27 mouse cellular contexts compared by ENCODE assay signal in genomic region chr14:103751384-103751783, GRCm38 (mm10).
DNase-seq lines count a peak whose midpoint lies in the region; ATAC-seq and TF ChIP-seq lines count a peak whose summit lies in the region.
"Had no signal": no experiment of that assay in that cellular context is flagged by ENCODE, and none has a peak within 500 bp of the region (broad histone marks: within the 10 kb centered on the region; RNA-seq: fewer than 3 reads in every experiment).

No protein-coding gene starts in this region.

- no peak overlapping the region for H3K4me3 ChIP-seq in left cerebral cortex, adult 2 months
- H3K4me3 ChIP-seq: forebrain, embryonic 13.5 days; hindbrain, embryonic 10.5 days; hindbrain, embryonic 15.5 days; neural tube, embryonic 15.5 days; stomach, embryonic 15.5 days had no signal

- intact Hi-C loops in left cerebral cortex, adult 2 months (cut with DNase I) = no loop called here

- peak; percentile 38 to 55 for DNase-seq in frontal cortex, adult 2 months (ENCODE audit: extremely low spot score in 1 of 2, low spot score in 1 of 2)
- DNase-seq in frontal cortex, postnatal 25 days (ENCODE audit: low spot score in 2 of 2) = no peak
- peak; percentile 35 for DNase-seq in right cerebral cortex, adult 18-20 months
- DNase-seq in right cerebral cortex, postnatal 25 days = no peak
- DNase-seq in left cerebral cortex, adult 2 months (ENCODE audit: extremely low spot score in 1 of 2, low spot score in 2 of 2) = no peak
- DNase-seq in embryo, embryonic 10.5 days (ENCODE audit: low spot score) = no peak
- DNase-seq: adrenal gland, postnatal 25 days; cerebellum, adult 8-10 months; cerebellum, postnatal 25 days; gastrocnemius, postnatal 14 days; heart, postnatal 14 days; kidney, adult 11 months; kidney, postnatal 14 days; liver; lung, embryonic 14.5 days; lung, postnatal 14 days; midbrain, embryonic 14.5 days; retina, postnatal 1 day; thymus, postnatal 25 days had no signal

- ATAC-seq in activated CD4-positive, CD25-positive, alpha-beta regulatory T cell, adult 4 months = no peak
- ATAC-seq: forebrain, embryonic 13.5 days; inflammation-experienced regulatory T-cells, adult 6 months had no signal

- H3K27ac ChIP-seq in left cerebral cortex, adult 2 months = peak overlapping the region; percentile 59; the same call in 1 of the 2 replicates
- H3K27ac ChIP-seq: forebrain, embryonic 13.5 days; hindbrain, embryonic 10.5 days; hindbrain, embryonic 15.5 days; liver, embryonic 14.5 days; neural tube, embryonic 15.5 days; stomach, embryonic 15.5 days had no signal

- no peak for TF ChIP-seq CTCF in left cerebral cortex, adult 2 months (IDR thresholded peaks at IDR 0.05)

Comparison
In these comparisons a context has a peak if more than half of its experiments do, and no peak if none do; other contexts are left out.
1. DNase-seq: peak in frontal cortex, adult 2 months (2 of 2) and right cerebral cortex, adult 18-20 months (single experiment); none in frontal cortex, postnatal 25 days (0 of 2), right cerebral cortex, postnatal 25 days (single experiment), left cerebral cortex, adult 2 months (0 of 2) and embryo, embryonic 10.5 days (single experiment).